Mouse (Mus musculus): ENCODE measurements around the gene Gtf2a1. TPM values are rescaled to one million over a fixed set of nuclear protein-coding genes. Genes with fewer than 3 reads are reported as not detected.

Gene Gtf2a1
- polyA plus RNA-seq, 1 experiment from 2014 or later: 29.9 TPM

Other genes with a start within 250 kb of the Gtf2a1 start
- gene Cep128, start 206.1 kb downstream of the Gtf2a1 start, polyA plus RNA-seq (2015; fragmentation: Nextera tagmentation; extraction: Ambion mirVana): 5.8 and 6.3 TPM in 2 replicates
- 0.16 and 0.22 TPM in 2 replicates for gene Tshr, start 205.9 kb downstream of the Gtf2a1 start, polyA plus RNA-seq (2015; fragmentation: Nextera tagmentation; extraction: Ambion mirVana)
- gene Ston2, start 197.9 kb upstream of the Gtf2a1 start, polyA plus RNA-seq (2015; fragmentation: Nextera tagmentation; extraction: Ambion mirVana): 4.9 and 5.2 TPM in 2 replicates